Comparison of ENCODE assay signal across 14 mouse cellular contexts in genomic region chrX:69364198-69364597, GRCm38 (mm10). TPM values are rescaled to one million over a fixed set of nuclear protein-coding genes. Genes with fewer than 3 reads are reported as not detected.
DNase-seq lines count a peak whose midpoint lies in the region; ATAC-seq lines count a peak whose summit lies in the region.
"Had no signal": no experiment of that assay in that cellular context is flagged by ENCODE, and none has a peak within 500 bp of the region (broad histone marks: within the 10 kb centered on the region; RNA-seq: fewer than 3 reads in every experiment).

No protein-coding gene starts in this region.

- no peaks in the 10 kb centered on the region for H3K9me3 ChIP-seq in heart, embryonic 11.5 days (replicated peaks; ENCODE audit: control insufficient read depth, low read length)
- H3K9me3 ChIP-seq in limb, embryonic 11.5 days (ENCODE audit: control insufficient read depth, low read length), result no peaks in the 10 kb centered on the region
- H3K9me3 ChIP-seq: embryonic facial prominence, embryonic 15.5 days; neural tube, embryonic 12.5 days had no signal

- intact Hi-C loops in heart, postnatal 25 days (cut with DNase I), result no loop called here

- no peak overlapping the region; the same call in 1 of the 2 replicates for H3K4me2 ChIP-seq in heart, embryonic 11.5 days
- peak overlapping the region; percentile 24; the same call in 1 of the 2 replicates for H3K4me2 ChIP-seq in limb, embryonic 11.5 days (ENCODE audit: low read depth, severe bottlenecking)
- H3K4me2 ChIP-seq: embryonic facial prominence, embryonic 15.5 days; neural tube, embryonic 12.5 days had no signal

- H3K27me3 ChIP-seq in heart, embryonic 11.5 days (ENCODE audit: control insufficient read depth, insufficient read depth, low read length), result peaks cover 13% of the 10 kb centered on the region; the same call in 1 of the 2 replicates
- 0 out of 2 replicates have a peak, but pooled peaks cover 2% of the 10 kb centered on the region for H3K27me3 ChIP-seq in limb, embryonic 11.5 days (ENCODE audit: control insufficient read depth, insufficient read depth, low read length)
- H3K27me3 ChIP-seq: neural tube, embryonic 12.5 days had no signal

- no peaks in the 10 kb centered on the region for H3K36me3 ChIP-seq in heart, embryonic 11.5 days (ENCODE audit: control insufficient read depth, insufficient read depth, low read length)
- no peaks in the 10 kb centered on the region for H3K36me3 ChIP-seq in limb, embryonic 11.5 days (ENCODE audit: control insufficient read depth, insufficient read depth, low read length)
- H3K36me3 ChIP-seq: embryonic facial prominence, embryonic 15.5 days; neural tube, embryonic 12.5 days had no signal

- H3K4me3 ChIP-seq in heart, embryonic 11.5 days (ENCODE audit: low read depth, low read length), result no peak overlapping the region
- H3K4me3 ChIP-seq in limb, embryonic 11.5 days (ENCODE audit: low read depth, low read length), result no peak overlapping the region
- H3K4me3 ChIP-seq: embryonic facial prominence, embryonic 15.5 days; heart, adult 2 months; neural tube, embryonic 12.5 days had no signal

- DNase-seq in heart, postnatal 25 days (ENCODE audit: low spot score), result no peak
- DNase-seq in ovary, postnatal 36 days (ENCODE audit: low spot score), result peak; percentile 16
- DNase-seq in ovary, postnatal 10 days (ENCODE audit: low spot score), result no peak
- DNase-seq in limb, embryonic 11.5 days (ENCODE audit: low spot score), result peak; percentile 71
- no peak for DNase-seq in thymus, postnatal 36 days
- no peak for DNase-seq in urinary bladder, postnatal 4 days (ENCODE audit: low spot score in 2 of 2)
- no peak for DNase-seq in adrenal gland, adult 8-10 months
- DNase-seq: B cell, adult 2 months; heart, adult 2 months; liver, postnatal 0 days had no signal

- no peak overlapping the region for H3K9ac ChIP-seq in heart, embryonic 11.5 days (ENCODE audit: low read depth, low read length)
- H3K9ac ChIP-seq in limb, embryonic 11.5 days (ENCODE audit: low read length), result no peak overlapping the region
- H3K9ac ChIP-seq: embryonic facial prominence, embryonic 15.5 days; liver, postnatal 0 days; neural tube, embryonic 12.5 days had no signal

- 5% methylated on average over 2 of the region's 2 CpGs for WGBS in heart, embryonic 11.5 days (ENCODE audit: insufficient replicate concordance)
- WGBS in limb, embryonic 11.5 days, result 9% methylated on average over 2 of the region's 2 CpGs

- no peaks in the 10 kb centered on the region for H3K4me1 ChIP-seq in heart, embryonic 11.5 days (ENCODE audit: control insufficient read depth, insufficient read depth, low read length)
- no peaks in the 10 kb centered on the region for H3K4me1 ChIP-seq in limb, embryonic 11.5 days (ENCODE audit: control insufficient read depth, insufficient read depth, low read length)
- H3K4me1 ChIP-seq: embryonic facial prominence, embryonic 15.5 days; neural tube, embryonic 12.5 days had no signal

- 0 out of 2 replicates have a peak overlapping the region, but pooled peaks have one; percentile 15 for H3K27ac ChIP-seq in heart, embryonic 11.5 days (ENCODE audit: low read depth, low read length)
- 0 out of 2 replicates have a peak overlapping the region, but pooled peaks have one; percentile 52 for H3K27ac ChIP-seq in limb, embryonic 11.5 days (replicated peaks; ENCODE audit: low read depth, low read length)
- H3K27ac ChIP-seq: embryonic facial prominence, embryonic 15.5 days; heart, adult 2 months; neural tube, embryonic 12.5 days had no signal

- ATAC-seq in heart, embryonic 11.5 days (replicated peaks; ENCODE audit: insufficient number of reproducible peaks, low FRiP score, low TSS enrichment), result no peak; the same call in 1 of the 2 replicates
- peak; percentile 69 for ATAC-seq in limb, embryonic 11.5 days (ENCODE audit: insufficient number of reproducible peaks, low FRiP score, low TSS enrichment, low read depth)
- ATAC-seq: liver, postnatal 0 days; Patski had no signal

RNA-seq across cellular contexts. Expression of gene Aff2, which starts 4.1 kb away (rescaled TPM):
- polyA plus RNA-seq in heart, embryonic 11.5 days (2014; fragmentation: Nextera tagmentation; extraction: Ambion mirVana), result 7.9 and 8.9 TPM in 2 replicates
- 1 to 10 TPM; 1.8 to 2.7 TPM for total RNA-seq in heart, postnatal 25 days (2021)
- 30.0 and 32.3 TPM in 2 replicates for polyA plus RNA-seq in limb, embryonic 11.5 days (2014; fragmentation: Nextera tagmentation; extraction: Ambion mirVana)
- total RNA-seq in adrenal gland, adult 8-10 months (2022), result 1 to 10 TPM; 1.8 to 2.4 (median 2.1) TPM

Comparison
In these comparisons a context has a peak if more than half of its experiments do, and no peak if none do; other contexts are left out.
1. DNase-seq: peak in ovary, postnatal 36 days (single experiment) and limb, embryonic 11.5 days (single experiment); none in heart, postnatal 25 days (single experiment), ovary, postnatal 10 days (single experiment), thymus, postnatal 36 days (0 of 2), urinary bladder, postnatal 4 days (0 of 2) and adrenal gland, adult 8-10 months (single experiment).